Mouse (Mus musculus): ENCODE measurements around the gene Retreg3. TPM values are rescaled to one million over a fixed set of nuclear protein-coding genes. Genes with fewer than 3 reads are reported as not detected.

Gene Retreg3
- polyA plus RNA-seq, 3 experiments from 2014 or later = 15.1 to 26.8 (median 21.4) TPM

- no peak for ATAC-seq
Observed at GRCm38 (mm10) chr11:101112186-101112585, 7.5 kb downstream of the Retreg3 start.

GRCm38 (mm10) chr11:101111178-101111577, 8.5 kb downstream of the Retreg3 start:
- no peak for ATAC-seq

GRCm38 (mm10) chr11:101110708-101111107, 9.0 kb downstream of the Retreg3 start:
- no peak for ATAC-seq

- no peak for ATAC-seq
Observed at GRCm38 (mm10) chr11:101109351-101109750, 10.3 kb downstream of the Retreg3 start.

GRCm38 (mm10) chr11:101103011-101103410, 16.7 kb downstream of the Retreg3 start:
- no peak for ATAC-seq

- ATAC-seq = no peak
Observed at GRCm38 (mm10) chr11:101098231-101098630, 21.5 kb downstream of the Retreg3 start.

- peak; percentile 95 for ATAC-seq
Observed at GRCm38 (mm10) chr11:101095314-101096024, 24.2 kb downstream of the Retreg3 start, which contains the start of gene Psmc3ip. TSS of gene Psmc3ip (minus strand) at chr11:101095436.

GRCm38 (mm10) chr11:101094930-101095313, 24.8 kb downstream of the Retreg3 start:
- ATAC-seq = no peak

GRCm38 (mm10) chr11:101089931-101090330, 29.8 kb downstream of the Retreg3 start:
- no peak for ATAC-seq

GRCm38 (mm10) chr11:101087682-101088055, 32.0 kb downstream of the Retreg3 start:
- no peak for ATAC-seq

GRCm38 (mm10) chr11:101086756-101087681, 32.7 kb downstream of the Retreg3 start, which contains the start of gene Mlx:
TSS of gene Mlx (plus strand) at chr11:101087277.
- peak; percentile 80 for ATAC-seq

- ATAC-seq = no peak
Observed at GRCm38 (mm10) chr11:101086323-101086674, 33.4 kb downstream of the Retreg3 start.

GRCm38 (mm10) chr11:101085617-101086322, 33.9 kb downstream of the Retreg3 start:
- no peak for ATAC-seq

GRCm38 (mm10) chr11:101084811-101085210, 34.9 kb downstream of the Retreg3 start:
- no peak for ATAC-seq

GRCm38 (mm10) chr11:101084246-101084645, 35.4 kb downstream of the Retreg3 start:
- no peak for ATAC-seq

GRCm38 (mm10) chr11:101083083-101083697, 36.5 kb downstream of the Retreg3 start:
- no peak for ATAC-seq

- peak; percentile 85 for ATAC-seq
Observed at GRCm38 (mm10) chr11:101082208-101083082, 37.2 kb downstream of the Retreg3 start, which contains the start of gene Coasy. TSS of gene Coasy (plus strand) at chr11:101082565.

GRCm38 (mm10) chr11:101081659-101082058, 38.0 kb downstream of the Retreg3 start:
- no peak for ATAC-seq

GRCm38 (mm10) chr11:101080421-101080820, 39.3 kb downstream of the Retreg3 start:
- ATAC-seq = no peak

- no peak for ATAC-seq
Observed at GRCm38 (mm10) chr11:101079746-101080145, 39.9 kb downstream of the Retreg3 start.

- ATAC-seq = no peak
Observed at GRCm38 (mm10) chr11:101078121-101078520, 41.6 kb downstream of the Retreg3 start, which contains the start of gene Hsd17b1. TSS of gene Hsd17b1 (plus strand) at chr11:101078411.
